ENCODE assay signal across 18 mouse cellular contexts in the genomic region with DNA sequence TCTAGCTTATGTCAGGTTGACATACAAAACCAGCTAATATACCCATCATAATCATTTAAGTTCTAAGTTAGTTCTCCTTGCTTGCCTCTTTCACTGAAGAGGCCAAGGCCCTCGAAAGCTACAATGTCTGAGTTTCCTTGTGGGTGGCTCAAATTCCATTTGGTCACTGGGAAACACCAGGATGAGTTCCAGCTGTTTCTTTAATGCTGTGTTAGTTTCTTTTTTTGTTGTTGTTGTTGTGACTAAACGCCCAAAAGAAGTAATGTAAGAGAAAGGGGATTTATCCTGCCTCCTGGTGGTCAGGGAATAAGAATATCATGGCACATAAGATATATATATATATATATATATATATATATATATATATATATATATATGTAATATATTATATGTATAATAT. TPM values are rescaled to one million over a fixed set of nuclear protein-coding genes. Genes with fewer than 3 reads are reported as not detected.
A peak's percentile ranks its signal among the peaks of the same experiment; 100 is the strongest.
DNase-seq lines count a peak whose midpoint lies in the region; ATAC-seq and TF ChIP-seq lines count a peak whose summit lies in the region.
"Had no signal": no experiment of that assay in that cellular context is flagged by ENCODE, and none has a peak within 500 bp of the region (broad histone marks: within the 10 kb centered on the region; RNA-seq: fewer than 3 reads in every experiment).

No protein-coding gene starts in this region.

- no peak overlapping the region for H3K9ac ChIP-seq in intestine, embryonic 14.5 days (ENCODE audit: low read length)
- H3K9ac ChIP-seq in intestine, postnatal 0 days (ENCODE audit: low read depth, low read length), result no peak overlapping the region
- H3K9ac ChIP-seq in lung, embryonic 14.5 days, result no peak overlapping the region
- H3K9ac ChIP-seq: embryonic facial prominence, embryonic 15.5 days; liver, embryonic 14.5 days; midbrain, embryonic 13.5 days; neural tube, embryonic 15.5 days had no signal

- no peak for DNase-seq in intestine, embryonic 14.5 days (ENCODE audit: low spot score)
- peak; percentile 70 for DNase-seq in lung, embryonic 14.5 days
- no peak for DNase-seq in lung, postnatal 25 days (ENCODE audit: low spot score)
- DNase-seq in 3T3-L1 (ENCODE audit: low read depth, low spot score), result peak; percentile 38
- DNase-seq in adrenal gland, adult 2 months, result no peak
- DNase-seq: B cell, adult 2 months; cerebellum, adult 2 months; cerebellum, postnatal 36 days; layer of hippocampus, postnatal 36 days; spleen, adult 18-20 months had no signal

- H3K36me3 ChIP-seq in intestine, embryonic 14.5 days (ENCODE audit: control insufficient read depth, insufficient read depth, low read length), result no peaks in the 10 kb centered on the region
- H3K36me3 ChIP-seq in intestine, postnatal 0 days (ENCODE audit: control insufficient read depth, insufficient read depth), result no peaks in the 10 kb centered on the region
- H3K36me3 ChIP-seq in lung, embryonic 14.5 days (ENCODE audit: insufficient read depth), result no peaks in the 10 kb centered on the region
- no peaks in the 10 kb centered on the region for H3K36me3 ChIP-seq in small intestine, adult 2 months (ENCODE audit: control insufficient read depth, insufficient read depth, low read length)
- H3K36me3 ChIP-seq: embryonic facial prominence, embryonic 15.5 days; midbrain, embryonic 13.5 days; neural tube, embryonic 15.5 days had no signal

- H3K4me1 ChIP-seq in intestine, embryonic 14.5 days (replicated peaks; ENCODE audit: control insufficient read depth, insufficient read depth, low read length), result peaks cover 5% of the 10 kb centered on the region; the same call in 1 of the 2 replicates
- no peaks in the 10 kb centered on the region for H3K4me1 ChIP-seq in intestine, postnatal 0 days (replicated peaks; ENCODE audit: control insufficient read depth, insufficient read depth, low read length)
- H3K4me1 ChIP-seq in lung, embryonic 14.5 days (ENCODE audit: insufficient read depth), result peaks cover 9% of the 10 kb centered on the region; the same call in 1 of the 2 replicates
- H3K4me1 ChIP-seq in small intestine, adult 2 months (ENCODE audit: control insufficient read depth, insufficient read depth, insufficient read length, low read length), result no peaks in the 10 kb centered on the region
- H3K4me1 ChIP-seq: embryonic facial prominence, embryonic 15.5 days had no signal

- no peak overlapping the region for H3K4me3 ChIP-seq in intestine, embryonic 14.5 days (ENCODE audit: low read depth, low read length)
- H3K4me3 ChIP-seq in intestine, postnatal 0 days (ENCODE audit: low read depth, low read length), result no peak overlapping the region
- H3K4me3 ChIP-seq in lung, embryonic 14.5 days (ENCODE audit: low read depth, low read length), result no peak overlapping the region
- H3K4me3 ChIP-seq in small intestine, adult 2 months (ENCODE audit: low read depth, low read length), result no peak overlapping the region
- H3K4me3 ChIP-seq: embryonic facial prominence, embryonic 15.5 days; layer of hippocampus, adult 2 months; midbrain, embryonic 13.5 days; neural tube, embryonic 15.5 days had no signal

- peak overlapping the region; percentile 34; the same call in 1 of the 2 replicates for H3K27ac ChIP-seq in intestine, embryonic 14.5 days (ENCODE audit: low read depth)
- no peak overlapping the region for H3K27ac ChIP-seq in intestine, postnatal 0 days (ENCODE audit: low read depth, low read length)
- H3K27ac ChIP-seq in lung, embryonic 14.5 days (ENCODE audit: low read depth), result peak overlapping the region; percentile 34; the same call in 1 of the 2 replicates
- peak overlapping the region; percentile 57; the same call in 1 of the 2 replicates for H3K27ac ChIP-seq in small intestine, adult 2 months (ENCODE audit: insufficient read depth, low read depth, low read length)
- H3K27ac ChIP-seq: embryonic facial prominence, embryonic 15.5 days; liver, embryonic 14.5 days had no signal

- no peak for TF ChIP-seq CTCF in intestine, postnatal 0 days (IDR thresholded peaks at IDR 0.05; ENCODE audit: low read depth)
- TF ChIP-seq CTCF in lung, embryonic 14.5 days (IDR thresholded peaks at IDR 0.05; ENCODE audit: low read depth), result no peak
- TF ChIP-seq CTCF in small intestine, adult 2 months (IDR thresholded peaks at IDR 0.05; ENCODE audit: extremely low read depth, insufficient read length, insufficient replicate concordance, low read depth, low read length), result no peak

- H3K9me3 ChIP-seq in intestine, embryonic 14.5 days (ENCODE audit: control insufficient read depth, low read length), result no peaks in the 10 kb centered on the region
- no peaks in the 10 kb centered on the region for H3K9me3 ChIP-seq in intestine, postnatal 0 days (ENCODE audit: control insufficient read depth)
- H3K9me3 ChIP-seq in lung, embryonic 14.5 days (ENCODE audit: low read depth, low read length), result no peaks in the 10 kb centered on the region
- H3K9me3 ChIP-seq: embryonic facial prominence, embryonic 15.5 days; midbrain, embryonic 13.5 days; neural tube, embryonic 15.5 days had no signal

- 57% methylated on average over 2 of the region's 2 CpGs for WGBS in intestine, embryonic 14.5 days
- 56% methylated on average over 2 of the region's 2 CpGs for WGBS in intestine, postnatal 0 days
- 43% methylated on average over 2 of the region's 2 CpGs for WGBS in lung, embryonic 14.5 days
- 51% methylated on average over 2 of the region's 2 CpGs for WGBS in small intestine, adult 2 months

- no peak for TF ChIP-seq POLR2A in small intestine, adult 2 months (IDR thresholded peaks at IDR 0.05; ENCODE audit: low read depth, low read length)

- ATAC-seq in intestine, embryonic 14.5 days (replicated peaks; ENCODE audit: low FRiP score, low TSS enrichment, low read depth), result no peak
- no peak for ATAC-seq in intestine, postnatal 0 days
- no peak for ATAC-seq in lung, embryonic 14.5 days (ENCODE audit: insufficient read depth)

- H3K4me2 ChIP-seq in intestine, embryonic 14.5 days (ENCODE audit: low read length), result no peak overlapping the region
- no peak overlapping the region for H3K4me2 ChIP-seq in intestine, postnatal 0 days (replicated peaks; ENCODE audit: low read depth)
- H3K4me2 ChIP-seq in lung, embryonic 14.5 days, result no peak overlapping the region
- H3K4me2 ChIP-seq: embryonic facial prominence, embryonic 15.5 days; heart, embryonic 11.5 days had no signal

- H3K27me3 ChIP-seq in intestine, embryonic 14.5 days (replicated peaks; ENCODE audit: control insufficient read depth, insufficient read depth, low read length), result no peaks in the 10 kb centered on the region
- no peaks in the 10 kb centered on the region for H3K27me3 ChIP-seq in intestine, postnatal 0 days (replicated peaks; ENCODE audit: control insufficient read depth, insufficient read depth, low read length)
- no peaks in the 10 kb centered on the region for H3K27me3 ChIP-seq in lung, embryonic 14.5 days (ENCODE audit: insufficient read depth, low read length)
- H3K27me3 ChIP-seq in small intestine, adult 2 months (ENCODE audit: control insufficient read depth, insufficient read depth, low read length), result no peaks in the 10 kb centered on the region
- H3K27me3 ChIP-seq: embryonic facial prominence, embryonic 15.5 days; midbrain, embryonic 13.5 days; neural tube, embryonic 15.5 days had no signal

RNA-seq across cellular contexts. Expression of a gene that starts 39.7 kb away (rescaled TPM):
- polyA plus RNA-seq in intestine, embryonic 14.5 days (2014; fragmentation: Nextera tagmentation; extraction: Ambion mirVana), result 354 and 422 TPM in 2 replicates
- polyA plus RNA-seq in intestine, postnatal 0 days (2015; fragmentation: Nextera tagmentation; extraction: Ambion mirVana), result 148 and 174 TPM in 2 replicates
- 345 and 357 TPM in 2 replicates for polyA plus RNA-seq in lung, embryonic 14.5 days (2014; fragmentation: Nextera tagmentation; extraction: Ambion mirVana)
- polyA plus RNA-seq in small intestine, adult 2 months (2012; rRNA removed), result 4.6 and 4.8 TPM in 2 replicates
- total RNA-seq in adrenal gland, adult 2 months (2021), result 1,000 to 10,000 TPM; 1,087 to 1,247 TPM
- 7.3 and 8.1 TPM in 2 replicates for polyA plus RNA-seq in adrenal gland, adult 2 months (2012; rRNA removed)

Comparison
In these comparisons a context has a peak if more than half of its experiments do, and no peak if none do; other contexts are left out.
1. DNase-seq: peak in lung, embryonic 14.5 days (single experiment) and 3T3-L1 (single experiment); none in intestine, embryonic 14.5 days (single experiment), lung, postnatal 25 days (single experiment) and adrenal gland, adult 2 months (single experiment).
2. RNA of a gene that starts 39.7 kb away (polyA plus RNA-seq): 354 to 422 TPM in intestine, embryonic 14.5 days, 345 to 357 TPM in lung, embryonic 14.5 days and 148 to 174 TPM in intestine, postnatal 0 days; 7.3 to 8.1 TPM in adrenal gland, adult 2 months and 4.6 to 4.8 TPM in small intestine, adult 2 months; every median in the first group is over 10 times any median in the second.